Mouse (Mus musculus): ENCODE measurements around the gene Rpsa.

DNA sequence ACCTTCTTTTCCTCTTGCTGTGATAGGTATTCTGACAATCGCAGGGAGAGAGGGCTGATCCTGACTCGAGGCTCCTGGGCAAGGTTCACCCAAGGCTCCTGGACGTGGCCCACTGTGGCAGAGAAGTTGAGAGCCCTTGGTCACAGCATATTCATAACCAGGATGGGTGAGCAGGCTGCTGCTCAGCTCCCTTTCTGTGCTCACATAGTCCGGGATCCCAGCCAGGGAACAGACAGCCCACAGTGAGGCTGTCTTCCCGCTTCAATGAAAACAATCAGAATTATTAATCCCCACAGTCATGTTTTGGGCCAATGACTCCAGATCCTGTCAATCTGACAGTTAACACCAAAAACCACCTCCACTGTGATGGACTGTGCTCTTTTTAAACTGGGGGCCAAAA, 45.5 kb upstream of the Rpsa start:
- TF ChIP-seq CTCF (IDR thresholded peaks at IDR 0.05; ENCODE audit: low read depth, low read length), result no peak
- TF ChIP-seq GATA2 (IDR thresholded peaks at IDR 0.05; ENCODE audit: borderline replicate concordance, low read depth, low read length), result no peak
- TF ChIP-seq GATA1 (IDR thresholded peaks at IDR 0.05; ENCODE audit: borderline replicate concordance, low read length), result no peak
- no peak for TF ChIP-seq TAL1 (conservative IDR thresholded peaks at IDR 0.05; ENCODE audit: low read depth, low read length)
- TF ChIP-seq POLR2AphosphoS5 (IDR thresholded peaks at IDR 0.05; ENCODE audit: insufficient replicate concordance, low read depth, low read length), result no peak
